Mouse (Mus musculus) A20 (cell line): ENCODE measurements at regions not wholly inside any gene's neighbourhood (a gene's known extent, or its start where the extent isn't known, plus 50 kb on each side); places are given as distances from the start of the nearest gene placed in this dataset.

Experiments used
- DNase-seq: peaks from one replicate; pipeline ENCODE4 v3.0.0-alpha.2; 2011; ENCODE audit warnings: low read depth, low spot score

- no peak for DNase-seq
Measured at GRCm38 (mm10) chr14:24631994-24632393, 145.1 kb downstream of the Rps24 start.

- DNase-seq, result no peak
Measured at GRCm38 (mm10) chr14:24641853-24642252, 154.9 kb downstream of the Rps24 start.

DNA sequence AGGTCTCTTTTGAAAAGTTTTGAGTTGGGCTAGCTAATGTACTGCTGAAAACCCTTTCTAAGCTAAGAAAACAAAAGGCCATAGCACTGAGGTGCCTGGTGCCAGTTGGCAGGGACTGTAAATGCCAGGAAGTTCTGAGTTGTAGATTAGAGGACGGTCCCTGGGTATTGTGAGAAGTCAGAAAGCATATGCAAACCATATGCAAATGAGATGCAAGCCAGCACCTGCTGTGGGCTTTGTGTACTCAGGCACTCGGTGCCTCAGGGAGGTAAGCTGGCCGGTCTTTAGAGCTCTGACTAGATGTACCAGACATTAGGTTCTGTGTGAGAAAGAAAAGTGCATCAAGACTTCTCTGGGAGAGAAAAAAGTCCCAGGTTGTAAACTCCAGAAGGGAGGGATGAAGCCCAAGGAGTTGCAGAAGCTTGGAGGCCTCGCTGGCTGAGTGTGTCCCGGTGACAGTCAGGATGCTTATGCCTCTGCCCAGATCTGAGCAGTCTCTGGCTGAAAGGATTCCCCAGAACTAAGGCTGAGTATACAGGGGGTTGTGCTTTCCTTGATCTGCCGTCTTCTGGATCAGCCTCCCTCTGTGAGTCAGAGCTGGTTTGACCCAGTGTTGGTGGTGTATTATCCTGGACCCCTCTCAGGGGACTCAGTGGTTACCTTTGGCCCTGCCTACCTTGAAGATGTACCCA, 157.3 kb downstream of the Rps24 start:
- DNase-seq, result peak; percentile 6

- no peak for DNase-seq
Measured at GRCm38 (mm10) chr14:24646239-24646848, 159.4 kb downstream of the Rps24 start.

- DNase-seq, result no peak
Measured at GRCm38 (mm10) chr14:24647722-24648121, 160.8 kb downstream of the Rps24 start.

GRCm38 (mm10) chr14:24650195-24650901, 163.4 kb downstream of the Rps24 start:
- DNase-seq, result no peak

GRCm38 (mm10) chr14:24650902-24651270, 164.0 kb downstream of the Rps24 start:
- no peak for DNase-seq

DNA sequence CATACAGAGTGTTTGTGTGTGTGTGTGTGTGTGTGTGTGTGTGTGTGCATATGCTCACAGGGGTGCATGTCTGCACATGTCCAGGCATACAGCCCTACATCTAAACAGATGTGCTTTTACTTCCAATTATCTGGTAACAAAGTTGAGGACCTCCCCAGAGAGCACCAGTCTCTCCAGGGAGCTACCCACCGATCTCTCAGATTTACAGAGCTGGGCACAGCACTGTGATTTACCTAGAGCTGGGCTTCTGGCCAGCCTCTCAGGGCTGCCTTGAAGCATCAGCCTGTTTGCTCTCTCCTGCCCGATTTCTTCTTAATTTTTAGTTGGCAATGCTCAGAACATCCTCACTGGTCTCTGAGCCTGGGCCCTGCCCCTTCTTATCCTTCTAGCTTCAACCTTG, 165.7 kb downstream of the Rps24 start:
- no peak for DNase-seq

DNA sequence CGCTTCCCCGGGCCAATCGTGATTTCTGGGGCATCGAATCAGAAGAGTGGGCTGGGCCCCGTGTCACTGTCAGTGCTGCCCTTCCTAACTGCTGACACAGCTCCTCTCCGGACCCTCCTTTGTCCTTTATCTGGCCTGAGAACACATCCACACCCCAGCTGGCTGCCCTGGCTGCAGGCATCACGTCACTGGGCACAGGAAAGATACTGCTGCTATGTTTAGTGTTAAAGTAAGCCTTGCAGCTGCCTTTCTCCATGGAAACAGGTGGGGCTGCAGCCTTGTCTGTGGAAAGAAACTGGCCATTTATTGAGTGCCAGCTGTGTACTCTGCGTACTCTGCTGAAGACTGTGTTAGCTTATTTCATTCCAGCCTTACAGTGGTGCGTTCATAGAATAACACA, 168.7 kb downstream of the Rps24 start:
- DNase-seq, result no peak

- DNase-seq, result peak; percentile 30
Measured at GRCm38 (mm10) chr14:24661797-24662196, 174.9 kb downstream of the Rps24 start.

- DNase-seq, result no peak
Measured at GRCm38 (mm10) chr14:24665210-24665609, 178.3 kb downstream of the Rps24 start.
